Mouse (Mus musculus) central nervous system, embryonic 11.5 days (tissue): ENCODE measurements around the gene Fzd5. TPM values are rescaled to one million over a fixed set of nuclear protein-coding genes. Genes with fewer than 3 reads are reported as not detected.

Experiments
- polyA plus RNA-seq: library from polyadenylated mRNA; depleted of rRNA; stranded (reverse); fragments of >200 nt; gene quantifications from 2 replicates; pipeline ENCODE4 v1.2.3, GENCODE M21; 2012; rRNA removed

Gene Fzd5
- 1.8 and 2.3 TPM in 2 replicates for polyA plus RNA-seq

DNA sequence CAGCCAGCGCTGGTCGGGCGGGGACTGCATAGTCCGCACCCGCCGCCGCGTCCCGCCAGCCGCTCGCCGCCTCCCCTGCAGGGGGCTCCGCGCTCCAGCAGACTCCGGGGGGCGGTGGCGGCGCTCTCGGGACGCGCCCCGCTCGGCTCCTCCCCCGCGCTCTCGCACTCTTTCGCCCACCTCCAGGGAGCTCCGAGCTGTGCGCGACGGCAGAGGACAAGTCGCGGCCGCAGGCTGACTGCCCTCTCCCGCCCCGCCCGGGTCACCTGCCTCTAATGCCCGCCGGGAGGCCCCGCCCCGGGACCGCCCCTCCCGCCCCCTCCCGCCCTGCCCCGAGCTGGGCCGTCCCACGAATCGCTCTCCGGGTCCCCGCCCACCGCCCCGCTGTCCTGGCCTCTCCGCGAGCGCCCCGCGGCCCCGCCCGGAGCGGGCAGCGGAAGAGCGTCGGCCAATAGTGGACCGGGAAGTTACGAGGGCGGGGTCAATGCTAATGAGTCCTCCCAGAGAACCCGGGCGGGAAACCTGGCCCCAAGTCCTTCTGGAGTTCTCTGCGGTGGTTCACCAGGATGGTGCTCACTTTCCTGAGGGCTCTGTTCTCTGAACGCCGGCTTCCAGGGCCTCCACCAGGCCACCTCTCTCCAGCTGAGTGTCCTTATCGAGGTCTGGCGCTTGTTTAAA is at the start of gene Fzd5:
Gene Fzd5, minus strand, starts transcription at position 250 of the 678 bp plus-strand sequence.

DNA sequence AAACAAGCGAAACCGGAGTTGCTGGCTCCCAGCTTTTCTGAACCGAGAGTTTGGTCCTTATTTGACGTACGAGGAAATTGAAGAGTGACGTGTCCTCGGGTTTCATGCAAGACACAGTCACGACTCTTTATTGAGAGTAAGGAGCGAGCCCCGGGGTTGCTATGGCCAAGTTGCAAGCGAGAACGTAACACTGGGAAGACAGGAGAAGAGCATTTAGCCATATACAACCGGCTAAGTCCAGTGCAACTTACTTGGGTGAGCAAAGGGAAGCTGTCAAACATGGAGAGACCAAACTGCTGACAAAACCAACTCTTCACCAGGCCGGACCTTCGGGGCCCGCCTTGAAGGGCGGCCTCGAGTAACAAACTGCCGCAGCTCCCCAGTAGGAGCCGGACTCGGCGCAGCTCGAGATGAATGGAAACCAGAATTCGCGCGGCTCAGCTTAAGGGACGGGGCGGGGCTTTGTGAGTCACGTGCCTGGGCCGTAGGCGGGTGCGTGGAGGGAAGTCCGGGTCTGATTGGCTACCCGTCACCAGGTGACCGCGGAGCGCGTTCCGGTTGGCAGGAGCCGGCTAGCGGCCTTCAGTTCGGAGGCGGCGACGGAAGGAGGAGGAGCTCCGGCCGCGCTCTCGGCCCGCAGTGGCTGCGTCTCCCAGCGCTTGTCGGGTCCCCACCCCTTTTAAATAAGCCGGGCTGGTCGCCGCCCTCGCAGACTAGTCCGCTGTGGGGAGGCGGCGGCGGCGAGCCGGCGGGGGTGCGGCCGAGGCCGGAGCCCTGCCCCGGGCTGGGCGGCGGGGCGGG is 47.1 kb downstream of the Fzd5 start, which contains the start of gene Ccnyl1:
Gene Ccnyl1, plus strand, starts transcription at position 243 of the 801 bp plus-strand sequence.

Other genes with a start within 250 kb of the Fzd5 start
- gene Creb1, start 205.1 kb downstream of the Fzd5 start, polyA plus RNA-seq = 27.4 and 33.4 TPM in 2 replicates
- gene Mettl21a, start 120.5 kb downstream of the Fzd5 start, polyA plus RNA-seq = 13.1 and 14.4 TPM in 2 replicates
- 44.1 and 46.0 TPM in 2 replicates for gene Ccnyl1, start 47.3 kb downstream of the Fzd5 start, polyA plus RNA-seq
- gene Plekhm3, start 219.1 kb upstream of the Fzd5 start, polyA plus RNA-seq = 2.7 and 4.1 TPM in 2 replicates